Mouse (Mus musculus): ENCODE data around the gene Cntd1.

DNA sequence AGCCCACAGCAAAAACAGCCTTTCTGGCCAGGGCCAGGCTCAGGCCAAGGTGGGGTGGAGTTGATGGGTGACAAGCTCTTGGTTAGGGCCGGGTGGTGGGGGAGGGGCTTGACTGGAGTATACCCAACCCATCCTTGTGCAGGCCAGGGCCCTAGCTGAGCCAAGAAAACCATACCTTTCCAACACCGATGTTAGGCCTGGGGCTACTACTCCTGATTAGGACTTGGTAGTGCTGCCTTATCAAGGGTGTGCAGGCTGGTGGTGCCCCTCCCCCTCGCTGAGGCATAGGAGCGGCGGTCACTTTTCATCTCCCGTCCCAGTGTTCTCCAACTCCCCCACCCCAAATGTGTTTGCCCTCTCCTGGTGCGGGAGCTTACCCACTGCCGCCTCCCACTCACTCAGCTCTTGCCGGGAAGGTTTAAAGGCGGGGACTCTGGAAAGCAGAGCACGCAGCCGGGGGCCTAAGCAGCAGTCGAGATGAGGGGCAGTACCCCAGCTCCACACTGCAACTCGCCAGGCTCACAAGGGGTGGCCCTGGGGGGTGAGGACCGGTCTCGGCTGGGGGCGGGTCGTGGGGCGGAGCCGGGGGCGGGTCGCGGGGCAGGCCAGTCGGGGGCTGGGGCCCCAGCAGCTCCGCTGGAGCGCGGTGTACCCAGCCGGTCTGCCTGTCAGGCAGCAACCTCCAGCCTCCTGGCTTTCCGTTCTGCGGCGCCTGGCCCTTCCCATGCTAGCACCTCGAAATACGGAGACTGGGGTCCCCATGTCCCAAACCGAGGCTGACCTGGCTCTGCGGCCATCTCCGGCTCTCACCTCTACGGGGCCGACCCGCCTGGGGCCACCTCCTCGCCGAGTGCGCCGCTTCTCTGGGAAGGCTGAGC lies 18.6 kb upstream of the Cntd1 start, which contains the start of gene Wnk4:
- TF ChIP-seq EP300 (IDR thresholded peaks at IDR 0.05) (no peak), CTCF (IDR thresholded peaks at IDR 0.05) (no peak)

All from lung, postnatal 0 days (tissue).